Mouse (Mus musculus): ENCODE measurements at regions not wholly inside any gene's neighbourhood (a gene's known extent, or its start where the extent isn't known, plus 50 kb on each side); places are given as distances from the start of the nearest gene placed in this dataset.

DNA sequence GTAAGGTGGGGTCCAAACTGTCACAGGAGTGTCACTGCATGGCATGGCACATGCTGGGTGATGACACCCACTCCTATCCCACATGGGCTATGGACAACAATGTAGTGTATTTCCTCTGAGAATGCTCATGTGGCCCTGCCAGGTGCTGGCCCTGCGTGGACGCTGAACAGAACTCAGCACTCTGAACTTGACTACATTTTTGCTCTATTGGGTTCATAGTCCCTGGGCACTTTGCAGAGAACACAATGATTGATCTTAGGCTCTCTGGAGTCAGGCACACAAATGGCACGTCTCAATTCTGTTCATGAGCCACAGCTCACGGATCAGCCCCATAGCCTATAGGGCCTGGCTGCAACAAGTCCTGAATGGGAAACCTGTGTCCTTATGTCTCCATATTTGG, 525.0 kb upstream of the Lrrc6 start:
- TF ChIP-seq POLR2A (IDR thresholded peaks at IDR 0.05; ENCODE audit: borderline replicate concordance, extremely low read depth, insufficient read depth, insufficient read length, poor library complexity, severe bottlenecking), result no peak
- no peak for TF ChIP-seq CTCF (IDR thresholded peaks at IDR 0.05; ENCODE audit: borderline replicate concordance, extremely low read depth, insufficient read depth, insufficient read length)
